1 mouse cellular context compared by ENCODE assay signal in genomic region chr17:45706796-45707195, GRCm38 (mm10).
TF ChIP-seq lines count a peak whose summit lies in the region.

No protein-coding gene starts in this region.

TF ChIP-seq in MEL, 35 proteins besides CTCF, POLR2A, EP300 and RAD21:
- TF ChIP-seq TCF12 (IDR thresholded peaks at IDR 0.05; ENCODE audit: low read depth, low read length) = no peak
- peak; percentile 49; the same call in 1 of the 2 replicates for TF ChIP-seq ETS1 (IDR thresholded peaks at IDR 0.05; ENCODE audit: low read depth, low read length)
- TF ChIP-seq GATA1 (IDR thresholded peaks at IDR 0.05; ENCODE audit: low read depth, low read length) = no peak
- no peak for TF ChIP-seq KAT2A (conservative IDR thresholded peaks at IDR 0.05; ENCODE audit: low read depth, low read length)
- TF ChIP-seq MEF2A (IDR thresholded peaks at IDR 0.05; ENCODE audit: extremely low read depth, insufficient replicate concordance, low read depth, low read length, poor library complexity, severe bottlenecking) = no peak
- TF ChIP-seq SMC3 (IDR thresholded peaks at IDR 0.05; ENCODE audit: low read depth, low read length) = no peak
- no peak for TF ChIP-seq RCOR1 (IDR thresholded peaks at IDR 0.05; ENCODE audit: low read depth, low read length)
- no peak for TF ChIP-seq ZKSCAN1 (IDR thresholded peaks at IDR 0.05; ENCODE audit: low read depth, low read length)
- 0 out of 2 replicates have a peak, but pooled peaks have one; percentile 10 for TF ChIP-seq TAL1 (IDR thresholded peaks at IDR 0.05; ENCODE audit: low read length)
- no peak for TF ChIP-seq ZNF384 (IDR thresholded peaks at IDR 0.05; ENCODE audit: low read depth, low read length)
- TF ChIP-seq POLR2AphosphoS5 (IDR thresholded peaks at IDR 0.05; ENCODE audit: borderline replicate concordance, low read depth, low read length) = no peak
- TF ChIP-seq POLR2AphosphoS2 (IDR thresholded peaks at IDR 0.05; ENCODE audit: low read length) = no peak
- TF ChIP-seq CHD2 (IDR thresholded peaks at IDR 0.05; ENCODE audit: low read length) = no peak
- no peak for TF ChIP-seq MYC (IDR thresholded peaks at IDR 0.05; ENCODE audit: low read depth, low read length)
- no peak for TF ChIP-seq USF1 (IDR thresholded peaks at IDR 0.05; ENCODE audit: low read depth, low read length)
- TF ChIP-seq E2F4 (IDR thresholded peaks at IDR 0.05; ENCODE audit: borderline replicate concordance, low read depth, low read length) = no peak
- 0 out of 2 replicates have a peak, but pooled peaks have one; percentile 40 for TF ChIP-seq MAZ (IDR thresholded peaks at IDR 0.05; ENCODE audit: low read depth, low read length)
